Mouse (Mus musculus) intestine, embryonic 16.5 days (tissue): ENCODE results near the gene Amhr2. TPM values are rescaled to one million over a fixed set of nuclear protein-coding genes. Genes with fewer than 3 reads are reported as not detected.
A peak's percentile ranks its signal among the peaks of the same experiment; 100 is the strongest.

Source experiments
- ATAC-seq: fragments of 200-750 bp; cut with Nextera tagmentation; 2 replicates; pipeline ENCODE4 v1.8.0; 2017; ENCODE audit warnings: moderate TSS enrichment, moderate library complexity
- H3K27ac ChIP-seq: fragments of 300-500 bp; sonication (generic); 2 replicates; pipeline ENCODE4 v1.5.1; 2014; ENCODE audit warnings: mild to moderate bottlenecking, low read length
- H3K27me3 ChIP-seq: fragments of 300-500 bp; sonication (generic); replicated peaks from 2 replicates; pipeline ENCODE4 v1.6.1; 2014; ENCODE audit warnings: low read length, control low read depth, mixed read lengths; ENCODE audit not compliant: control insufficient read depth, insufficient read depth
- H3K36me3 ChIP-seq: fragments of 300-500 bp; sonication (generic); 2 replicates; pipeline ENCODE4 v1.6.1; 2014; ENCODE audit warnings: low read length, control low read depth; ENCODE audit not compliant: control insufficient read depth, insufficient read depth
- H3K4me1 ChIP-seq: fragments of 300-500 bp; sonication (generic); 2 replicates; pipeline ENCODE4 v1.6.1; 2014; ENCODE audit warnings: low read length, control low read depth, mixed read lengths; ENCODE audit not compliant: control insufficient read depth, insufficient read depth
- H3K4me2 ChIP-seq: fragments of 300-500 bp; sonication (generic); 2 replicates; pipeline ENCODE4 v1.6.1; 2014; ENCODE audit warnings: low read depth, low read length, control low read depth
- H3K4me3 ChIP-seq: fragments of 300-500 bp; sonication (generic); 2 replicates; pipeline ENCODE4 v1.5.1; 2014; ENCODE audit warnings: mild to moderate bottlenecking, low read length
- H3K9ac ChIP-seq: fragments of 300-500 bp; sonication (generic); 2 replicates; pipeline ENCODE4 v1.6.1; 2014; ENCODE audit warnings: low read depth, low read length
- H3K9me3 ChIP-seq: fragments of 300-500 bp; sonication (generic); 2 replicates; pipeline ENCODE4 v1.6.1; 2016; ENCODE audit warnings: low read length, control low read depth; ENCODE audit not compliant: control insufficient read depth
- WGBS: fragments of 180-500 bp; shearing (Covaris S2); extraction: QIAGEN DNeasy Blood & Tissue Kit; methylation state at CpG from one replicate; pipeline ENCODE4 v1.1.7; 2014; 5-methylcytosine and 5-hydroxymethylcytosine counted together
- polyA plus RNA-seq: library from polyadenylated mRNA; unstranded; fragments of >200 nt; fragmentation: Nextera tagmentation; extraction: Ambion mirVana; gene quantifications from 2 replicates; pipeline ENCODE4 v1.2.1, GENCODE M21; 2015

Gene Amhr2
- polyA plus RNA-seq, 1 experiment from 2014 or later: 0.88 TPM

DNA sequence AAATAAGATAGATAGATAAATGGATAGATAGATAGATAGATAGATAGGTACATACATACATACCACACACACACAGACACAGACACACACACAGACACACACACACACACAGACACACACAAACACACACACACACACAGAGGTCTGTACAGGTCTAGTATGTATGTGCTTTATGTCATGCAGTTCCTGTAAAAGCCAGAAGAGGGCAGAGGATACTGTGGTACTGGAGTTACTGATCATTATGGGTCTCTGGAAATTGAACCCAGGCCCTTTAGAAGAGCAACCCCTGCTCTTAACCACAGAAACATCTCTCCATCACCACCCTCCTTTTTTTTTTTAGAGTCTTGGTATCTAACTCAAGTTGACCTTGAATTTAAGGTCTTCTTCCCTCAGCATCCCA lies 18.5 kb downstream of the Amhr2 start:
- Histone ChIP-seq H3K9me3 (peaks cover 2% of the 10 kb centered on the region; the same call in 1 of the 2 replicates), H3K4me3 (no peak overlapping the region), H3K27ac (no peak overlapping the region), H3K9ac (no peak overlapping the region), H3K4me1 (peaks cover 14% of the 10 kb centered on the region), H3K36me3 (no peaks in the 10 kb centered on the region; the same call in 1 of the 2 replicates), H3K4me2 (no peak overlapping the region), H3K27me3 (no peaks in the 10 kb centered on the region)
- no peak for ATAC-seq

DNA sequence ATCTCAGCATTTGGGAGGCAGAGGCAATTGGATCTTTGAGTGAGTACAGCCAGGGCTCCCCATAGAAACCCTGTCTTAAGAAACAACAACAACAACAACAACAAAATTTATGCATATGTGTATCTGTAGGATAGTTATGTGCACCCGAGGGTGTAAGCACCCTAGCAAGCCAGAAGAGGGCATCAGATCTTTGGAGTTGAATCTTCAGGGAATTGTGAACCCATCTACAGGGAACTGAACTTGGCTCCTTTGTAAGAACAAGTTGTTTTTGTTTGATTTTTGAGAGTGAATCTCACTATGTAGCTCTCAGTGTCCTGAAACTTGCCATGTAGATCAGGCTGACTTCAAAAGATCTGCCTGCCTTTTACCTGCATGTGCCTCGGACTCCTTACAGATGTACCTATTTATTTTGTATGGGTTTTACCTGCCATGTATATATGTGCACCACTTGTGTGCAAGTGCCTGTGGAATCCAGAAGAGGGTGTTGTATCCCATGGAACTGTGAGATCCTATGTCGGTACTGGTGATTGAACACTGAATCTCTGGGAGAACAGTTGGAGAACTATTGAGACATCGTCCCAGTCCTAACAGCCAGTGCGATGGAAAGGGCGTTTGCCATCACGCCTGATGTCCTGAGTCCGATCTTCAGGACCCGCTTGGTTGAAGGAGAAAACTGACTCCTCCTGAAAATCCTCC lies 23.7 kb downstream of the Amhr2 start:
- no peak for ATAC-seq
- no peaks in the 10 kb centered on the region; the same call in 1 of the 2 replicates for H3K36me3 ChIP-seq
- H3K9me3 ChIP-seq: peaks cover 3% of the 10 kb centered on the region; the same call in 1 of the 2 replicates
- H3K4me1 ChIP-seq: peaks cover 3% of the 10 kb centered on the region
- H3K9ac ChIP-seq: no peak overlapping the region
- no peaks in the 10 kb centered on the region for H3K27me3 ChIP-seq
- no peak overlapping the region for H3K27ac ChIP-seq
- 93% methylated on average over 9 of the region's 9 CpGs for WGBS
- H3K4me2 ChIP-seq: no peak overlapping the region
- no peak overlapping the region for H3K4me3 ChIP-seq

DNA sequence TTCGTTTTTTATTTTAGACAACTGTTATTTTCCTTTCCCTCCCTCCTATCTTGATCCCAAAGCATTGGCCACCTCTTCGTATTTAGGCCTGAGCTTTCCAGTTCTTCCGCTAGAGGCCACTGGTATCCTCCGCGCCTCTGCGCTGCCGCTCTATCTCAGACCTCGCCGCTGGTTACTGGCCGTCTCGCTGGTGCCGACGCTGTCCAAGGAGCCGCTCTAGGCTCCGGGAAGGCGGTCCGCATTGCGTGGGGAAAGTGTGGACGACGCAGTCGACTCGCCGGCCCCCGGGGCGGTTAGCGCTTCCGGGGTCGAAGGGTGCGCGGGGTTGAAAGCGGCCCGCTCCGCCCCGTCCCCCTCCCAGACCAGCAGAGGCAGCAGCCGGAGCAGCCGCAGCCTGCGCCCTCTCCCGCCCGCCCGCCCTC lies 25.0 kb downstream of the Amhr2 start, which contains the start of gene Pcbp2:
Gene Pcbp2, plus strand, starts transcription at position 357 of the 422 bp plus-strand sequence.
- ATAC-seq: peak; percentile 99
- H3K4me1 ChIP-seq: peaks cover 3% of the 10 kb centered on the region
- WGBS: under 1% methylated on average over 35 of the region's 40 CpGs
- peak within 1 kb of the TSS; percentile 86 for H3K9ac ChIP-seq
- peak within 1 kb of the TSS; percentile 97 for H3K27ac ChIP-seq
- peak within 1 kb of the TSS; percentile 65 for H3K4me3 ChIP-seq
- H3K27me3 ChIP-seq: no peaks in the 10 kb centered on the region
- peak within 1 kb of the TSS; percentile 60; the same call in 1 of the 2 replicates for H3K4me2 ChIP-seq
- peaks cover 4% of the 10 kb centered on the region for H3K36me3 ChIP-seq
- H3K9me3 ChIP-seq: peaks cover 3% of the 10 kb centered on the region; the same call in 1 of the 2 replicates

DNA sequence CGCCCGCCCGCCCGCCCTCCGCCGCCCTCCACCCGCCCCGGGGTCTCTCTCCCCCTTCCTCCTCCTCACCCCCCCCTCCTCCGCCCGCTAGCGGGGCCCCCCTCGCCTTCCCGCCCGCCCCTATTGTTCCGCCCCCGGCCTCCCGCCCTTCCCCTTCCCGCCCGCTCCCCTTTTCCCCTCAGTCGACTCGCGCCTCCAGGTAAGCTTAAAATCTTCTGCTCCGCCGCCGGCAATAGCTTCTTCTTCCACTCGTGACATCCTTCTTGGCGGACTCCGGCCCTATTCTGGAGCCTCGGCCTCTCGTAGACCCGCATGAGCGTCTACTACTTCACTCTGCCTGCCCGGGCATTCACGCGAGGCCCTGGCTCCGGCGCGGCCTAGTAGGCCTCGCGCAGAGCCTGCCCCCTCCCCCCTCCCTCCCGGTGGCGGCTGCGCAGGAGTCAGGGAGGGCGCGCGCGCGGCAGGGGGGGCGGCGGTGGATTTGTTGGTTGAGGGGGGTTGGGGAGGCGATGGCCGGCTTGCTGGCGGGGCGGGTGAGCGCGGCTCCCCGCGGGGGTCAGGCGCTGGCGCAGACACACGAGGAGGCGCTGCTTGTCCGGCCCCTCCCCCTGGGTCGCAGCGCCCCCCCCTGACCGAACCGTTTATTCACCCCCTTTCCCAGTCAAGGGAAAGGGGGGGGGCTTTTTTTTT lies 25.6 kb downstream of the Amhr2 start:
- peaks cover 7% of the 10 kb centered on the region for H3K36me3 ChIP-seq
- peaks cover 3% of the 10 kb centered on the region; the same call in 1 of the 2 replicates for H3K9me3 ChIP-seq
- peak overlapping the region; percentile 97 for H3K27ac ChIP-seq
- peaks cover 3% of the 10 kb centered on the region for H3K4me1 ChIP-seq
- peak; percentile 66 for ATAC-seq
- peak overlapping the region; percentile 60; the same call in 1 of the 2 replicates for H3K4me2 ChIP-seq
- H3K4me3 ChIP-seq: peak overlapping the region; percentile 65
- WGBS: under 1% methylated on average over 44 of the region's 67 CpGs
- peak overlapping the region; percentile 86 for H3K9ac ChIP-seq
- H3K27me3 ChIP-seq: no peaks in the 10 kb centered on the region

DNA sequence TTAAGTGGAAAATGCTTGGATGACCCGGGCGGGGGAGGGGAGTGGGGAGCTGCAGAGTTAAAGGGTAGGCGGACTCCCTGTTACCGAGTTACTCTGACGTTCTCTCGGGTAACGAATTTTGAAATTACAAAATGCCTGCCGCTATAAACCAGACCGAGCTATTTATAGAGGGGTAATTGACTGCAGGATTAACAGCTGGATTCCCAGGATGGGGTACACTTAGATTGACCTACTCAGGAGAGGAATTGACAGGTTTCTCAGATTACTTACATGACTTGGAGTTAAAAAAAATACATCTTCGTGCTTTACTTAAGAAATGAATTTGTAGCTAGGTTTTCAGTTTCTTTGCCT lies 26.1 kb downstream of the Amhr2 start:
- H3K4me1 ChIP-seq: peaks cover 3% of the 10 kb centered on the region
- H3K36me3 ChIP-seq: peaks cover 8% of the 10 kb centered on the region
- H3K9ac ChIP-seq: peak overlapping the region; percentile 86
- 0 out of 2 replicates have a peak, but pooled peaks have one; percentile 4 for ATAC-seq
- peaks cover 3% of the 10 kb centered on the region; the same call in 1 of the 2 replicates for H3K9me3 ChIP-seq
- 0% methylated on average over 10 of the region's 10 CpGs for WGBS
- H3K27ac ChIP-seq: peak overlapping the region; percentile 97
- peak overlapping the region; percentile 65 for H3K4me3 ChIP-seq
- H3K4me2 ChIP-seq: peak overlapping the region; percentile 60; the same call in 1 of the 2 replicates
- no peaks in the 10 kb centered on the region for H3K27me3 ChIP-seq

DNA sequence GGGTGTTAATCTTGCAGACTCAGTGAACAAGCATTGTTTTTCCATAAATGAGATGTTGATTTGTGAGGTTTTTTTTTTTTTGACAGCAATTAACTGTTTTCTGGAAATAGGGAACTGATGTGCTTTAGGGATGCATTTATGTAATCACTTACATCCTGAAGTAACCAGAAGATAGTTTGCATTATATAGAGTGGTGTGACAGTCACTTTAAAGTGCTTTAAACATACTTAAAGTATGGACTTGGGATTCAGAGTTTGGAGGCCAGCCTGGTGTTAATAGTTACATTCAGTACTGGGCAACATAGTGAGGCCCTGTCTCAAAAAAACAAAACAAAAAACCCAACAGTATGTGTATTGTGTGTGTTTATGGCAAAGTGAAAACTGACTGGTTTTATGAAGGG lies 26.6 kb downstream of the Amhr2 start:
- H3K4me1 ChIP-seq: peaks cover 3% of the 10 kb centered on the region
- no peak overlapping the region for H3K27ac ChIP-seq
- peaks cover 3% of the 10 kb centered on the region; the same call in 1 of the 2 replicates for H3K9me3 ChIP-seq
- H3K4me2 ChIP-seq: peak overlapping the region; percentile 60
- no peak for ATAC-seq
- no peaks in the 10 kb centered on the region for H3K27me3 ChIP-seq
- no peak overlapping the region for H3K9ac ChIP-seq
- peaks cover 8% of the 10 kb centered on the region for H3K36me3 ChIP-seq
- peak overlapping the region; percentile 65 for H3K4me3 ChIP-seq

DNA sequence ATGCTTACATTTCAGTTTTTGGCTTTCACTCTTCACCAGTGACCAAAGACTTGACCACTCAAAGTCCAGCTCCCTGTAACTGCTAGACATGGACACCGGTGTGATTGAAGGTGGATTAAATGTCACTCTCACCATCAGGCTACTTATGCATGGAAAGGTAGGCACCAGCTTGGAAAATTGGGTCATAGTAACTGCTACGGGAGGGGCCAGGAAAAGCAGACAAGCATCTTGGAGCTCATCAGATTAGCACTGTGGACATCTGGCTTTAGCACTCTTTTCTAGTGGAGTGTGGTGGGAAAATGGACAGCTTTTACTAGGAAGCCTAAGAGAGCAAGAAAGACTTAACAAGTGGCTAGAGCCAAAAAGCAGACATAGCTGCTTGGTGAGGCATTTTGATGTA lies 28.1 kb downstream of the Amhr2 start:
- H3K9me3 ChIP-seq: peaks cover 3% of the 10 kb centered on the region; the same call in 1 of the 2 replicates
- H3K4me3 ChIP-seq: no peak overlapping the region
- peaks cover 8% of the 10 kb centered on the region for H3K36me3 ChIP-seq
- no peak overlapping the region for H3K4me2 ChIP-seq
- WGBS: 73% methylated on average over 2 of the region's 2 CpGs
- H3K9ac ChIP-seq: no peak overlapping the region
- H3K4me1 ChIP-seq: peaks cover 3% of the 10 kb centered on the region
- no peak for ATAC-seq
- no peaks in the 10 kb centered on the region for H3K27me3 ChIP-seq
- no peak overlapping the region for H3K27ac ChIP-seq

DNA sequence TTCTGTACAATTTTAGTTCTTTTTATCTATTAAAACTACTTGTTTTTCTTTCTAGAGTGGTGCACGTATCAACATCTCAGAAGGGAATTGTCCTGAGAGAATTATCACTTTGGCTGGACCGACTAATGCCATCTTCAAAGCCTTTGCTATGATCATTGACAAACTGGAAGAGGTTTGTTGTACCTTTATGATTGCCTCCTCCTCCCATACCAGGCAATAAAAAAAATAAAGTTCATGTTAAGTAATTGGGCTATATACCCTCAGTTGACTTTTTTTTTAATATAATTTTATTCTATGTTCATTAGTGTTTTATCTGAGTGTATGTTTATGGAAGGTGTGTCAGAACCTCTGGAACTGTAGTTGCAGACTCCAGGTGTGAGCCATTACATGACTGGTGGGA lies 29.4 kb downstream of the Amhr2 start:
- Histone ChIP-seq H3K4me1 (peaks cover 3% of the 10 kb centered on the region), H3K9ac (no peak overlapping the region), H3K4me2 (no peak overlapping the region), H3K4me3 (no peak overlapping the region), H3K27ac (no peak overlapping the region), H3K9me3 (no peaks in the 10 kb centered on the region), H3K27me3 (no peaks in the 10 kb centered on the region), H3K36me3 (peaks cover 8% of the 10 kb centered on the region)
- ATAC-seq: no peak
- 91% methylated on average over 2 of the region's 2 CpGs for WGBS

DNA sequence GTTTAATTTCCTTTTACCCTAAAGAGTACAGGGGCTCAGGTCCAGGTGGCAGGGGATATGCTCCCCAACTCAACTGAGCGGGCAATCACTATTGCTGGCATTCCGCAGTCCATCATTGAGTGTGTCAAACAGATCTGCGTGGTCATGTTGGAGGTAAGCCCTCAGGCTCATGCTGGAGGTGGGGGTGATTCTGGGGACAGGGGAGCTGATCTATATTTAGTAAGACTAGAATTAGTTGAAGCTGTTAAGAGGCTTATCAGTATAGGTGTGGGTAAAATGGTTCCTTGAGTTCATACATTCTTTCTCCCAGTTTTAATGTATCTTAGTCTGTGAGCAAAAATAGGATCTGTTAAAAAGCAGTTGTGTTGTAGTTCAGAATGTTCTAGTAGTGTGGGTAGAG lies 38.0 kb downstream of the Amhr2 start:
- Histone ChIP-seq H3K9me3 (no peaks in the 10 kb centered on the region), H3K36me3 (peaks cover 18% of the 10 kb centered on the region), H3K4me2 (no peak overlapping the region), H3K27me3 (no peaks in the 10 kb centered on the region), H3K4me3 (no peak overlapping the region), H3K27ac (no peak overlapping the region), H3K4me1 (no peaks in the 10 kb centered on the region), H3K9ac (no peak overlapping the region)
- no peak for ATAC-seq
- 82% methylated on average over 3 of the region's 3 CpGs for WGBS
